Mouse (Mus musculus) CH12.LX (cell line): Measurements from ENCODE around the gene Gsto1. TPM values are rescaled to one million over a fixed set of nuclear protein-coding genes. Genes with fewer than 3 reads are reported as not detected.

Experiments used
- DNase-seq: peaks from one replicate; pipeline ENCODE4 v3.0.0-alpha.2; 2013; ENCODE audit errors: extremely low read depth
- H3K27ac ChIP-seq: 2 replicates; pipeline ENCODE4 v1.5.1; 2012; ENCODE audit warnings: low read depth, mild to moderate bottlenecking, control low read depth, moderate library complexity; ENCODE audit not compliant: insufficient read depth
- H3K27me3 ChIP-seq: replicated peaks from 2 replicates; pipeline ENCODE3; 2012; ENCODE audit warnings: inconsistent platforms
- H3K36me3 ChIP-seq, 2 experiments: replicated peaks in 1 of 2; 2 replicates each; pipeline versions ENCODE3 to v1.6.1; 2012; ENCODE audit warnings: inconsistent platforms in 1 of 2, low read length in 1 of 2, mild to moderate bottlenecking in 1 of 2, mixed read lengths in 1 of 2, moderate library complexity in 1 of 2; ENCODE audit not compliant: control insufficient read depth in 1 of 2, insufficient read depth in 1 of 2
- H3K4me1 ChIP-seq, 2 experiments: 2 replicates each; pipeline ENCODE4 v1.6.1; 2012; ENCODE audit warnings: inconsistent platforms in 1 of 2, moderate library complexity in 1 of 2; ENCODE audit not compliant: insufficient read depth in 2 of 2, control insufficient read depth in 1 of 2
- H3K4me2 ChIP-seq: 2 replicates; pipeline ENCODE4 v1.6.1; 2012; ENCODE audit warnings: low read depth, mild to moderate bottlenecking, control low read depth; ENCODE audit not compliant: poor library complexity, insufficient read depth, severe bottlenecking
- H3K4me3 ChIP-seq, 3 experiments: fragments of 150-350 bp in 1 of 3; sonication (generic) in 1 of 3; replicated peaks in 1 of 3; 2 replicates each; pipeline versions ENCODE3 to v1.5.1; 2011 to 2012; ENCODE audit warnings: low read depth in 2 of 3, low read length in 2 of 3, mild to moderate bottlenecking in 2 of 3, moderate library complexity in 2 of 3, control low read depth in 1 of 3, improper control_type of control experiment in 1 of 3, inconsistent platforms in 1 of 3, mixed read lengths in 1 of 3; ENCODE audit not compliant: poor library complexity in 1 of 3
- H3K79me2 ChIP-seq: replicated peaks from 2 replicates; pipeline ENCODE4 v1.6.1; 2012; ENCODE audit warnings: mild to moderate bottlenecking, moderate library complexity; ENCODE audit not compliant: control insufficient read depth, poor library complexity, insufficient read depth, severe bottlenecking; ENCODE audit errors: extremely low read depth
- H3K9ac ChIP-seq: 2 replicates; pipeline ENCODE4 v1.6.1; 2012; ENCODE audit warnings: low read depth, mild to moderate bottlenecking, control low read depth, moderate library complexity; ENCODE audit not compliant: insufficient read depth
- H3K9me3 ChIP-seq: replicated peaks from 2 replicates; pipeline ENCODE3; 2012; ENCODE audit warnings: low read length, inconsistent platforms, mixed read lengths
- BHLHE40 ChIP-seq: IDR thresholded peaks from 2 replicates; pipeline ENCODE4 v1.6.1; 2011; ENCODE audit warnings: mild to moderate bottlenecking, low read depth, low read length, improper control_type of control experiment
- CHD1 ChIP-seq: IDR thresholded peaks from 2 replicates; pipeline ENCODE4 v1.6.1; 2012; ENCODE audit warnings: low read depth, low read length, improper control_type of control experiment, inconsistent platforms
- CHD2 ChIP-seq: IDR thresholded peaks from 2 replicates; pipeline ENCODE4 v1.6.1; 2011; ENCODE audit warnings: low read length, improper control_type of control experiment
- CTCF ChIP-seq, 2 experiments: IDR thresholded peaks in 1 of 2; conservative IDR thresholded peaks in 1 of 2; 2 replicates each; pipeline ENCODE4 v1.5.1; 2011 to 2012; ENCODE audit warnings: low read depth in 2 of 2, low read length in 2 of 2, improper control_type of control experiment in 1 of 2, inconsistent platforms in 1 of 2, mild to moderate bottlenecking in 1 of 2, moderate library complexity in 1 of 2
- E2F4 ChIP-seq: IDR thresholded peaks from 2 replicates; pipeline ENCODE4 v1.6.1; 2011; ENCODE audit warnings: low read depth, low read length, improper control_type of control experiment; ENCODE audit not compliant: insufficient replicate concordance
- ELF1 ChIP-seq: IDR thresholded peaks from 2 replicates; pipeline ENCODE4 v1.6.1; 2014; ENCODE audit warnings: low read depth, mild to moderate bottlenecking, inconsistent platforms, low read length, improper control_type of control experiment
- EP300 ChIP-seq: IDR thresholded peaks from 2 replicates; pipeline ENCODE4 v1.6.1; 2011; ENCODE audit warnings: low read length, improper control_type of control experiment
- GABPA ChIP-seq: IDR thresholded peaks from 2 replicates; pipeline ENCODE4 v1.6.1; 2012; ENCODE audit warnings: low read depth, low read length, improper control_type of control experiment, inconsistent platforms; ENCODE audit not compliant: insufficient replicate concordance
- IRF4 ChIP-seq: IDR thresholded peaks from 2 replicates; pipeline ENCODE4 v1.6.1; 2014; ENCODE audit warnings: low read depth, mild to moderate bottlenecking, inconsistent platforms, low read length, improper control_type of control experiment
- JUND ChIP-seq: conservative IDR thresholded peaks from 2 replicates; pipeline ENCODE4 v1.6.1; 2011; ENCODE audit warnings: low read depth, low read length, improper control_type of control experiment
- MAX ChIP-seq: IDR thresholded peaks from 2 replicates; pipeline ENCODE4 v1.6.1; 2011; ENCODE audit warnings: low read length, improper control_type of control experiment
- MEF2A ChIP-seq: IDR thresholded peaks from 2 replicates; pipeline ENCODE4 v1.6.1; 2014; ENCODE audit warnings: low read depth, mild to moderate bottlenecking, inconsistent platforms, low read length, improper control_type of control experiment, borderline replicate concordance
- POLR2A ChIP-seq: IDR thresholded peaks from 2 replicates; pipeline ENCODE4 v1.6.1; 2011; ENCODE audit warnings: low read depth, mild to moderate bottlenecking, improper control_type of control experiment, low read length
- RCOR1 ChIP-seq: conservative IDR thresholded peaks from 2 replicates; pipeline ENCODE4 v1.6.1; 2012; ENCODE audit warnings: low read depth, mild to moderate bottlenecking, inconsistent platforms, low read length, improper control_type of control experiment
- SIN3A ChIP-seq: IDR thresholded peaks from 2 replicates; pipeline ENCODE4 v1.6.1; 2012; ENCODE audit warnings: low read length, improper control_type of control experiment, inconsistent platforms
- SMC3 ChIP-seq: IDR thresholded peaks from 2 replicates; pipeline ENCODE4 v1.6.1; 2011; ENCODE audit warnings: low read depth, low read length, improper control_type of control experiment
- TBP ChIP-seq: conservative IDR thresholded peaks from 2 replicates; pipeline ENCODE4 v1.6.1; 2011; ENCODE audit warnings: low read depth, low read length, improper control_type of control experiment
- TCF12 ChIP-seq: IDR thresholded peaks from 2 replicates; pipeline ENCODE4 v1.6.1; 2014; ENCODE audit warnings: low read depth, mild to moderate bottlenecking, inconsistent platforms, low read length, improper control_type of control experiment
- UBTF ChIP-seq: IDR thresholded peaks from 2 replicates; pipeline ENCODE4 v1.6.1; 2012; ENCODE audit warnings: low read depth, mild to moderate bottlenecking, inconsistent platforms, low read length, improper control_type of control experiment, moderate library complexity
- ZC3H11A ChIP-seq: IDR thresholded peaks from 2 replicates; pipeline ENCODE4 v1.6.1; 2012; ENCODE audit warnings: low read depth, mild to moderate bottlenecking, inconsistent platforms, low read length, improper control_type of control experiment
- ZMIZ1 ChIP-seq: IDR thresholded peaks from 2 replicates; pipeline ENCODE4 v1.6.1; 2012; ENCODE audit warnings: low read depth, mild to moderate bottlenecking, inconsistent platforms, low read length, improper control_type of control experiment
- ZNF384 ChIP-seq: IDR thresholded peaks from 2 replicates; pipeline ENCODE4 v1.6.1; 2012; ENCODE audit warnings: low read depth, low read length, improper control_type of control experiment, inconsistent platforms
- dilution Hi-C: fragments of 300-500 bp; cut with MboI; formaldehyde crosslinking; loops from 2 replicates; pipeline ENCODE4 v1.14.3; 2020; ENCODE audit warnings: low sequenced_read_pairs; ENCODE audit not compliant: extremely low pct_unique_long_range_greater_than_20kb, extremely low pct_ligation_motif_present
- in situ Hi-C: fragments of 300-500 bp; cut with MboI; formaldehyde crosslinking; loops from 3 replicates; pipeline ENCODE4 v1.14.3; 2019; ENCODE audit warnings: low sequenced_read_pairs, low pct_ligation_motif_present, low pct_unique_long_range_greater_than_20kb, mixed read lengths
- polyA plus RNA-seq: library from polyadenylated mRNA; unstranded; fragments of >175 nt; gene quantifications from 2 replicates; pipeline ENCODE4 v1.2.1, GENCODE M21; 2012; ENCODE audit warnings: low read depth; ENCODE audit not compliant: insufficient read length
- total RNA-seq, 2 experiments: library from RNA; depleted of rRNA; stranded (reverse); fragments of 300-350 nt in 1 of 2; fragments of >200 nt in 1 of 2; gene quantifications; 2 replicates each; pipeline ENCODE4 v1.2.3; 2012 to 2014

The Gsto1 gene
- total and polyA plus RNA-seq, 3 experiments: 86.5 to 113 (median 111) TPM

DNA sequence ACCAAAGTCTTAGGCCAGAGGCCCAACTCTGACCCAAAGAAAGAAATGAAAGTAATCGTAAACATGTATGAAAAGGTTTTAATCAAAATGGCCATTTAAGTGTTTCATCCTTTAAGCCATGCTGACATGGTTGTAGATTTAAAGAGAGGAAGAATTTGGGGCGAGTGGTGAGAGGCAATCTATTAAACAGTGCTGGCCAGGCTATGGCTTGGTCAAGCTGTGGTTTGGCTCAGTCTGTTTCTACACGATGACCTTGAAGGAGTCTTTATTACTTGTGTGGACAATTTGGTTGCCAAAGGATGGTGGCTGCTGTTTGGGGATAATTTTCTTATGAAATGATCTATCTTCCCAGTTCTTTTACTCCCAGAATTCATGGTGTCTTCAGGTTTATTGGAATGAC is 1.7 kb upstream of the Gsto1 start:
- in situ Hi-C loops: loop anchor here (25.0 kb wide), 1 partner anchor 491 kb away; no protein-coding TSS in a partner anchor
- no peaks in the 10 kb centered on the region for H3K9me3 ChIP-seq
- H3K36me3 ChIP-seq: peaks cover 0 to 13% of the 10 kb centered on the region in 2 experiments
- H3K4me3 ChIP-seq: no peak overlapping the region
- dilution Hi-C loops: no loop called here
- no peak for TF ChIP-seq SIN3A
- no peak for TF ChIP-seq ELF1
- TF ChIP-seq JUND: no peak
- no peak for TF ChIP-seq MEF2A
- no peak for TF ChIP-seq MAX
- no peak for TF ChIP-seq EP300
- TF ChIP-seq TBP: no peak
- no peak for TF ChIP-seq CTCF (conservative IDR thresholded peaks at IDR 0.05 in 1 of 2, IDR thresholded peaks at IDR 0.05 in 1 of 2; ENCODE audit: low read depth in 2 of 2, low read length in 2 of 2)
- no peak for TF ChIP-seq POLR2A
- no peak for TF ChIP-seq TCF12
- no peak for TF ChIP-seq ZNF384
- no peak for TF ChIP-seq BHLHE40
- no peak for TF ChIP-seq UBTF
- no peak for TF ChIP-seq CHD1
- TF ChIP-seq SMC3: no peak
- TF ChIP-seq RCOR1: no peak
- peaks cover 2% of the 10 kb centered on the region for H3K27me3 ChIP-seq
- no peaks in the 10 kb centered on the region for H3K79me2 ChIP-seq
- peaks cover 11 to 28% of the 10 kb centered on the region in 2 experiments for H3K4me1 ChIP-seq
- no peak overlapping the region for H3K4me2 ChIP-seq
- no peak for DNase-seq
- H3K27ac ChIP-seq: no peak overlapping the region
- H3K9ac ChIP-seq: no peak overlapping the region

DNA sequence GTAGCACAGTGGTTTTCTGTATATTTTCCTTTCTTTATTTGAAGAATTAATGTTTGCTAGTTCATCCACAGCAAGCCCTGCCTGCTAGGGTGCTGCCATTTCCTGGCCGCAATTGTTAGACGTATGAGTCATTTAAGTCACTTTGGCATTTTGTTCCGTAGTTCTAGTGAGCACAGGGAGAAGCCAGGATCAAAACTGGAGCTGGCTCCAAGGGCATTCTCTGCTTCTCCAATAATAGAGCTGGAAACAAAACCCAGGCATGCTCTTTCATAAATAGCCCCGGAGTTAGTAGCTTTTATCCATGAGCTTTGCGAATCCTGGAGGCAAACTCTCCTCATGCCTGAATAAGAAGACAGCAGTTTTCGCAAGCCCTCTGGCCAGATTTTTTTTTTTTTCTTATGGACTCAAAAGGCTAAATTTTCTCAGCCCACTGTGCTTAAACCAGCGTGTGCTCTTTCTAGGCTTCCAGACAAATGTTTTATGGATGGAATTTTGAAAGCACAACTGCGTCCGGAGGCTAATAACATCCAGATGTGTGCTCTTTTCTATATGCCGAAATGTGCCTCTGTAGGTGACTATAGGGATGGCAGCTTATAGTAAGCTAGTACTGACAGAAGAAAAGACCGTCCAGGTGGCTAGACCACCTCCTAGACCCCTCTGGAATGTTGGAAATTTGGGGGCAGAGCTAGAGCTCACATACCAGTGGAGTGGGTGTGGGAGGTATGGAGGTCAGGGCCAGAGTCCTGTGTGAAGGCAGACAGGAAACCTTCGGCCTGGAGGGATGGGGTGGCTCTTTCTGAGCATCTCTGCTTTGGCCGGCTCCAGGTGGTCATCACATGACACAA is 597 bp upstream of the Gsto1 start:
- Histone ChIP-seq H3K9me3 (no peaks in the 10 kb centered on the region), H3K36me3 (peaks cover 5 to 24% of the 10 kb centered on the region in 2 experiments), H3K9ac (no peak overlapping the region), H3K4me3 (peak overlapping the region; percentile 53 to 77 (median 76)), H3K79me2 (no peaks in the 10 kb centered on the region), H3K4me2 (peak overlapping the region; percentile 60), H3K27me3 (peaks cover 2% of the 10 kb centered on the region), H3K4me1 (peaks cover 18 to 39% of the 10 kb centered on the region in 2 experiments), H3K27ac (no peak overlapping the region)
- DNase-seq: no peak
- dilution Hi-C loops: no loop called here
- TF ChIP-seq ZC3H11A (no peak), CHD2 (no peak), E2F4 (no peak), IRF4 (no peak), CTCF (conservative IDR thresholded peaks at IDR 0.05 in 1 of 2, IDR thresholded peaks at IDR 0.05 in 1 of 2; ENCODE audit: low read depth in 2 of 2, low read length in 2 of 2) (peak in 1 of 2 experiments; percentile 22; a peak in 1 of 4 replicates), GABPA (no peak), CHD1 (no peak), ZMIZ1 (no peak), BHLHE40 (no peak), RCOR1 (0 out of 2 replicates have a peak, but pooled peaks have one; percentile 31), TBP (no peak)
- in situ Hi-C loops: loop anchor here (25.0 kb wide), 1 partner anchor 492 kb away; no protein-coding TSS in a partner anchor
